Mouse (Mus musculus) cerebellum, adult 9-10 months (tissue): ENCODE measurements at regions not wholly inside any gene's neighbourhood (a gene's known extent, or its start where the extent isn't known, plus 50 kb on each side); places are given as distances from the start of the nearest gene placed in this dataset.

Source experiments
- DNase-seq: peaks from one replicate; pipeline ENCODE4 v3.0.0; 2022

DNA sequence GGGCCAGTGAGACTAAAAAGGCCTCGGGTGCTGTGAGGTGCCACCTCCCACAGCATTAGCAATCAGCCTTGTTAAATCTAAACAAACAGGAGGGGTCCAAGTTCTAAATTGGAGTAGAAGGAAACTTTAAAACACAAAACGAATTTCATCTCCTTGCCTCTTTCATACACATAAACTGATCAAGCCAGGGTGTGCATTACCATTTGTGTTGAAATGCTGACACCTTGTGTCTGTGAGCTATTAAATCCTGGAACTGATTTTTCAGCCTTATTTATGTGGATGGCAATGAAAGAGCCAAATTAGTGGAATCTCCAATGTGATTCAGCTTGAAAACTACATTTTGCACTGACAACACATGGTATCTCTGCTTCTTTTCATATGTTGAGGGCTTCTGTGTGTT is 114.8 kb downstream of the Pcsk1 start:
- peak; percentile 16 for DNase-seq

DNA sequence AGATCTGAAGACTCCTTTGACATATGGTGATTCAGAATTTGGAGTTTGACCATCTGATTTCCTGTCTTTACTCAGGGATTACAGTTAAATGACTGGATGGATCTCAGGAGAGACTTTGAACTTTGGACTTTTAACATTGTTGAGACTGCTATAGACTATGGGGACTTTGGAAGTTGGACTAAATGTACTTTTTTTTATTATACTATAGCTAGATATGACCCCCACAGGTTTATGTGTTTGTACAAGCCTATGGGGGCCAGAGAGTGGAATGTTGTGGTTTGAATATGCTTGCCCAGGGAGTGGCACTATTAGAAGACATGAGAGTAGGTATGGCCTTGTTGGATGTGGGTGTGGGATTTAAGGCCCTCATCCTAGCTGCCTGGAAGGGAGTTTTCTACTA is 134.3 kb downstream of the Pcsk1 start:
- DNase-seq = no peak

- no peak for DNase-seq
Measured at GRCm38 (mm10) chr13:75225581-75226297, 136.1 kb downstream of the Pcsk1 start.

DNA sequence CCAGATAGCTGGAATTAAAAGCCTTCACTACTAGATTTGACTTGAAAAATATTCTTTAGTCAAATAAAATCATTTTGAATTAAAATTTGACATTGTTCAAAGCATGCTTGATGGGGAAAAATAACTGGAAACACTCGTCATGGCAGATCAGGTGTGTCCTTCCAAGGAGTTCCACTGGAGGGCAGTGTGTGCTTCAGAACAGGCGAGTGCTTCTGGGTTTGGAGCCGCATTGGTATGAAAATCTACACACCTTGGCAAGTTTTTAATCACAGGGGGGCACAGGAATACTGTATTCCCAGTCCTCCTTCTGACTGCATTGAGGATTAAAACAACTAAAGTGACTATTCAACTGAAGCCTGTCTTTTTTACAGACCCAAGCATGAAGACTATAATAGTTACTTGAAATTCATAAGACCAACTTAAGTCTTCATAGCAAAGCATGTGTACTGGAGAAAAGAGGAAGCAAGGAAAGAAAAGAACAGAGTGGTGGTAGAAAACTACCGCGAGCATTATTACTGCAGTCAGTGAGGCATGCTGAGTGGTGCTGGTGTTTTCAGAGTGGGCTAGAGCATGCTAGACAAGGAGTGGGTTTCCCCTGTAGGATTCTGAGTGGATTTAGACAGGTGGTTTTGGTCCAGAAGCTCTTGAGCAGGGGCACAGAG is 138.1 kb downstream of the Pcsk1 start:
- DNase-seq = peak; percentile 43

GRCm38 (mm10) chr13:75236424-75236823 is 146.8 kb downstream of the Pcsk1 start:
- peak; percentile 1 for DNase-seq
